ENCODE assay signal across 7 mouse cellular contexts in genomic region chr6:28261307-28262197, GRCm38 (mm10).
DNase-seq lines count a peak whose midpoint lies in the region; ATAC-seq lines count a peak whose summit lies in the region.

No protein-coding gene starts in this region.

- peak overlapping the region; percentile 92 for H3K4me3 ChIP-seq in limb, embryonic 10.5 days
- H3K4me3 ChIP-seq in midbrain, embryonic 13.5 days (replicated peaks) = peak overlapping the region; percentile 68

- H3K36me3 ChIP-seq in limb, embryonic 10.5 days = peaks cover 15% of the 10 kb centered on the region
- H3K36me3 ChIP-seq in midbrain, embryonic 13.5 days = peaks cover 7% of the 10 kb centered on the region; the same call in 1 of the 2 replicates

- WGBS in limb, embryonic 10.5 days = 2% methylated on average over 121 of the region's 131 CpGs
- WGBS in midbrain, embryonic 13.5 days = under 1% methylated on average over 91 of the region's 131 CpGs

- DNase-seq in adrenal gland, adult 8-10 months = peak; percentile 92
- peak; percentile 90 for DNase-seq in embryo, embryonic 9.5 days (ENCODE audit: extremely low spot score)
- DNase-seq in kidney, adult 11 months = peak; percentile 91
- DNase-seq in limb, embryonic 10.5 days (ENCODE audit: low spot score) = peak; percentile 88
- peak; percentile 84 for DNase-seq in spleen, adult 12 weeks (ENCODE audit: low spot score)

- peak overlapping the region; percentile 95 for H3K4me2 ChIP-seq in midbrain, embryonic 13.5 days (replicated peaks)

- ATAC-seq in granulocyte monocyte progenitor cell, adult 5-6 weeks (replicated peaks; ENCODE audit: poor library complexity, severe bottlenecking) = peak; percentile 90
- ATAC-seq in midbrain, embryonic 13.5 days = peak; percentile 97

- peaks cover 7% of the 10 kb centered on the region for H3K4me1 ChIP-seq in limb, embryonic 10.5 days
- H3K4me1 ChIP-seq in midbrain, embryonic 13.5 days (replicated peaks) = peaks cover 12% of the 10 kb centered on the region

- peak overlapping the region; percentile 80 for H3K9ac ChIP-seq in midbrain, embryonic 13.5 days (replicated peaks)

- no peaks in the 10 kb centered on the region for H3K9me3 ChIP-seq in limb, embryonic 10.5 days (replicated peaks)
- no peaks in the 10 kb centered on the region for H3K9me3 ChIP-seq in midbrain, embryonic 13.5 days

- peak overlapping the region; percentile 91 for H3K27ac ChIP-seq in limb, embryonic 10.5 days
- H3K27ac ChIP-seq in midbrain, embryonic 13.5 days = peak overlapping the region; percentile 83

- H3K27me3 ChIP-seq in limb, embryonic 10.5 days (ENCODE audit: low read depth, poor library complexity, severe bottlenecking) = peaks cover 9% of the 10 kb centered on the region
- H3K27me3 ChIP-seq in midbrain, embryonic 13.5 days = peaks cover 2% of the 10 kb centered on the region; the same call in 1 of the 2 replicates

Comparison
In these comparisons a context has a peak if more than half of its experiments do, and no peak if none do; other contexts are left out.
1. Peak in every context shown above with its lines: DNase-seq, ATAC-seq, H3K4me3 ChIP-seq and H3K27ac ChIP-seq.